Mouse (Mus musculus): Measurements from ENCODE around the gene Map3k6. TPM values are rescaled to one million over a fixed set of nuclear protein-coding genes. Genes with fewer than 3 reads are reported as not detected.

The Map3k6 gene
- polyA plus RNA-seq, 1 experiment from 2014 or later, result 2.8 TPM

- no peaks in the 10 kb centered on the region for H3K27me3 ChIP-seq (ENCODE audit: control insufficient read depth, insufficient read depth, low read length)
- H3K9me3 ChIP-seq (ENCODE audit: control insufficient read depth, low read length), result no peaks in the 10 kb centered on the region
- peak overlapping the region; percentile 88 for H3K4me3 ChIP-seq (ENCODE audit: low read length)
- H3K4me1 ChIP-seq (ENCODE audit: control insufficient read depth, insufficient read depth, low read length), result peaks cover 23% of the 10 kb centered on the region
- 28% methylated on average over 6 of the region's 6 CpGs for WGBS
- peak overlapping the region; percentile 88 for H3K9ac ChIP-seq (ENCODE audit: low read depth, low read length)
- H3K4me2 ChIP-seq (replicated peaks; ENCODE audit: low read depth, low read length), result peak overlapping the region; percentile 61
- ATAC-seq (ENCODE audit: low FRiP score, low TSS enrichment), result no peak
- peak overlapping the region; percentile 89 for H3K27ac ChIP-seq (ENCODE audit: low read depth, low read length)
- H3K36me3 ChIP-seq (ENCODE audit: control insufficient read depth, insufficient read depth, low read length), result no peaks in the 10 kb centered on the region; the same call in 1 of the 2 replicates
Observed at GRCm38 (mm10) chr4:133278067-133278466, 37.4 kb downstream of the Map3k6 start.

- Histone ChIP-seq H3K9ac (ENCODE audit: low read depth, low read length) (no peak overlapping the region), H3K27me3 (ENCODE audit: control insufficient read depth, insufficient read depth, low read length) (no peaks in the 10 kb centered on the region), H3K4me3 (ENCODE audit: low read length) (no peak overlapping the region), H3K36me3 (ENCODE audit: control insufficient read depth, insufficient read depth, low read length) (no peaks in the 10 kb centered on the region; the same call in 1 of the 2 replicates), H3K4me2 (replicated peaks; ENCODE audit: low read depth, low read length) (no peak overlapping the region; the same call in 1 of the 2 replicates), H3K27ac (ENCODE audit: low read depth, low read length) (no peak overlapping the region), H3K4me1 (ENCODE audit: control insufficient read depth, insufficient read depth, low read length) (peaks cover 23% of the 10 kb centered on the region), H3K9me3 (ENCODE audit: control insufficient read depth, low read length) (no peaks in the 10 kb centered on the region)
- WGBS, result 84% methylated on average over 3 of the region's 3 CpGs
- no peak for ATAC-seq (ENCODE audit: low FRiP score, low TSS enrichment)
Observed at GRCm38 (mm10) chr4:133278482-133278881, 37.9 kb downstream of the Map3k6 start.

GRCm38 (mm10) chr4:133281513-133281912 lies 40.9 kb downstream of the Map3k6 start:
- Histone ChIP-seq H3K36me3 (ENCODE audit: control insufficient read depth, insufficient read depth, low read length) (no peaks in the 10 kb centered on the region), H3K4me3 (ENCODE audit: low read length) (no peak overlapping the region), H3K9me3 (ENCODE audit: control insufficient read depth, low read length) (no peaks in the 10 kb centered on the region), H3K4me2 (replicated peaks; ENCODE audit: low read depth, low read length) (no peak overlapping the region), H3K27me3 (ENCODE audit: control insufficient read depth, insufficient read depth, low read length) (no peaks in the 10 kb centered on the region), H3K9ac (ENCODE audit: low read depth, low read length) (no peak overlapping the region), H3K27ac (ENCODE audit: low read depth, low read length) (peak overlapping the region; percentile 77), H3K4me1 (ENCODE audit: control insufficient read depth, insufficient read depth, low read length) (peaks cover 19% of the 10 kb centered on the region)
- no peak for ATAC-seq (ENCODE audit: low FRiP score, low TSS enrichment)
- 28% methylated on average over 7 of the region's 7 CpGs for WGBS

- Histone ChIP-seq H3K4me2 (replicated peaks; ENCODE audit: low read depth, low read length) (no peak overlapping the region), H3K9me3 (ENCODE audit: control insufficient read depth, low read length) (no peaks in the 10 kb centered on the region), H3K4me3 (ENCODE audit: low read length) (no peak overlapping the region), H3K27ac (ENCODE audit: low read depth, low read length) (peak overlapping the region; percentile 77), H3K36me3 (ENCODE audit: control insufficient read depth, insufficient read depth, low read length) (no peaks in the 10 kb centered on the region), H3K4me1 (ENCODE audit: control insufficient read depth, insufficient read depth, low read length) (peaks cover 15% of the 10 kb centered on the region; the same call in 1 of the 2 replicates), H3K27me3 (ENCODE audit: control insufficient read depth, insufficient read depth, low read length) (no peaks in the 10 kb centered on the region), H3K9ac (ENCODE audit: low read depth, low read length) (no peak overlapping the region)
- peak; percentile 45; the same call in 1 of the 2 replicates for ATAC-seq (ENCODE audit: low FRiP score, low TSS enrichment)
- WGBS, result 12% methylated on average over 5 of the region's 5 CpGs
Observed at GRCm38 (mm10) chr4:133281951-133282481, 41.4 kb downstream of the Map3k6 start.

- H3K9ac ChIP-seq (ENCODE audit: low read depth, low read length), result no peak overlapping the region
- no peaks in the 10 kb centered on the region for H3K9me3 ChIP-seq (ENCODE audit: control insufficient read depth, low read length)
- no peak for ATAC-seq (ENCODE audit: low FRiP score, low TSS enrichment)
- 9% methylated on average over 4 of the region's 4 CpGs for WGBS
- H3K4me1 ChIP-seq (ENCODE audit: control insufficient read depth, insufficient read depth, low read length), result peaks cover 15% of the 10 kb centered on the region; the same call in 1 of the 2 replicates
- no peaks in the 10 kb centered on the region for H3K36me3 ChIP-seq (ENCODE audit: control insufficient read depth, insufficient read depth, low read length)
- H3K27me3 ChIP-seq (ENCODE audit: control insufficient read depth, insufficient read depth, low read length), result no peaks in the 10 kb centered on the region
- H3K4me3 ChIP-seq (ENCODE audit: low read length), result no peak overlapping the region
- peak overlapping the region; percentile 77; the same call in 1 of the 2 replicates for H3K27ac ChIP-seq (ENCODE audit: low read depth, low read length)
- no peak overlapping the region for H3K4me2 ChIP-seq (replicated peaks; ENCODE audit: low read depth, low read length)
Observed at GRCm38 (mm10) chr4:133282656-133283055, 42.0 kb downstream of the Map3k6 start.

- WGBS, result 80% methylated on average over 3 of the region's 3 CpGs
- Histone ChIP-seq H3K4me1 (ENCODE audit: control insufficient read depth, insufficient read depth, low read length) (peaks cover 15% of the 10 kb centered on the region; the same call in 1 of the 2 replicates), H3K9ac (ENCODE audit: low read depth, low read length) (no peak overlapping the region), H3K4me3 (ENCODE audit: low read length) (no peak overlapping the region), H3K4me2 (replicated peaks; ENCODE audit: low read depth, low read length) (no peak overlapping the region), H3K27ac (ENCODE audit: low read depth, low read length) (no peak overlapping the region), H3K27me3 (ENCODE audit: control insufficient read depth, insufficient read depth, low read length) (no peaks in the 10 kb centered on the region), H3K9me3 (ENCODE audit: control insufficient read depth, low read length) (no peaks in the 10 kb centered on the region), H3K36me3 (ENCODE audit: control insufficient read depth, insufficient read depth, low read length) (no peaks in the 10 kb centered on the region)
- no peak for ATAC-seq (ENCODE audit: low FRiP score, low TSS enrichment)
Observed at GRCm38 (mm10) chr4:133285299-133285698, 44.7 kb downstream of the Map3k6 start.

- no peak overlapping the region for H3K4me2 ChIP-seq (replicated peaks; ENCODE audit: low read depth, low read length)
- H3K27ac ChIP-seq (ENCODE audit: low read depth, low read length), result no peak overlapping the region
- H3K9me3 ChIP-seq (ENCODE audit: control insufficient read depth, low read length), result no peaks in the 10 kb centered on the region
- no peaks in the 10 kb centered on the region for H3K36me3 ChIP-seq (ENCODE audit: control insufficient read depth, insufficient read depth, low read length)
- peaks cover 15% of the 10 kb centered on the region; the same call in 1 of the 2 replicates for H3K4me1 ChIP-seq (ENCODE audit: control insufficient read depth, insufficient read depth, low read length)
- ATAC-seq (ENCODE audit: low FRiP score, low TSS enrichment), result no peak
- no peaks in the 10 kb centered on the region for H3K27me3 ChIP-seq (ENCODE audit: control insufficient read depth, insufficient read depth, low read length)
- H3K4me3 ChIP-seq (ENCODE audit: low read length), result no peak overlapping the region
- no peak overlapping the region for H3K9ac ChIP-seq (ENCODE audit: low read depth, low read length)
- 84% methylated on average over 5 of the region's 5 CpGs for WGBS
Observed at GRCm38 (mm10) chr4:133285950-133286349, 45.3 kb downstream of the Map3k6 start.

GRCm38 (mm10) chr4:133286476-133287077 lies 46.0 kb downstream of the Map3k6 start:
- no peak for ATAC-seq (ENCODE audit: low FRiP score, low TSS enrichment)
- no peak overlapping the region for H3K9ac ChIP-seq (ENCODE audit: low read depth, low read length)
- H3K4me3 ChIP-seq (ENCODE audit: low read length), result no peak overlapping the region
- H3K36me3 ChIP-seq (ENCODE audit: control insufficient read depth, insufficient read depth, low read length), result no peaks in the 10 kb centered on the region
- 80% methylated on average over 4 of the region's 4 CpGs for WGBS
- H3K27me3 ChIP-seq (ENCODE audit: control insufficient read depth, insufficient read depth, low read length), result no peaks in the 10 kb centered on the region
- H3K4me1 ChIP-seq (ENCODE audit: control insufficient read depth, insufficient read depth, low read length), result peaks cover 11% of the 10 kb centered on the region; the same call in 1 of the 2 replicates
- no peak overlapping the region for H3K4me2 ChIP-seq (replicated peaks; ENCODE audit: low read depth, low read length)
- no peak overlapping the region for H3K27ac ChIP-seq (ENCODE audit: low read depth, low read length)
- no peaks in the 10 kb centered on the region for H3K9me3 ChIP-seq (ENCODE audit: control insufficient read depth, low read length)

GRCm38 (mm10) chr4:133291255-133291654 lies 50.6 kb downstream of the Map3k6 start:
- 94% methylated on average over 1 of the region's 1 CpGs for WGBS
- Histone ChIP-seq H3K27me3 (ENCODE audit: control insufficient read depth, insufficient read depth, low read length) (no peaks in the 10 kb centered on the region), H3K9me3 (ENCODE audit: control insufficient read depth, low read length) (no peaks in the 10 kb centered on the region), H3K4me2 (replicated peaks; ENCODE audit: low read depth, low read length) (no peak overlapping the region), H3K4me3 (ENCODE audit: low read length) (no peak overlapping the region), H3K27ac (ENCODE audit: low read depth, low read length) (no peak overlapping the region), H3K4me1 (ENCODE audit: control insufficient read depth, insufficient read depth, low read length) (peaks cover 25% of the 10 kb centered on the region), H3K9ac (ENCODE audit: low read depth, low read length) (no peak overlapping the region), H3K36me3 (ENCODE audit: control insufficient read depth, insufficient read depth, low read length) (peaks cover 8% of the 10 kb centered on the region; the same call in 1 of the 2 replicates)
- no peak for ATAC-seq (ENCODE audit: low FRiP score, low TSS enrichment)
